21 mouse cellular contexts compared by ENCODE assay signal in the genomic region with DNA sequence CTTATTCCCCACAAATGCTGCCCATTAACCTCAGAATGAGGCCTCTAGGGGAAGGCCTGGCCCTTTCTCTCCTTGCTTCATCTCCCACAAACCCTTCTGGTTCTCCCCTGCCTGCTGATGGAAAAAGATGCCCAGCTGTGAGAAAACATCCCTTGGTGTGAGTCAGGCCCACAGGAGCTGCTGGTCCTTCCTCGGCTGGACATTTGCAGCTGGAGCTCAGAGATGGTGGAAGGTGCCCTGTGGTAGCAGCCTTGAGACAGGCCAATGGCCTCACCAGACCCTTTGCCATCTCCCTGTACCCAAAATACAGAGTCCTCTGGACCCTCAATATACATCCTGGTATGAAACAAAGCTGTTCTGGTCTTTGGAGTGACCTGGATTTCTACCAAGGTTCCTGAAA. TPM values are rescaled to one million over a fixed set of nuclear protein-coding genes. Genes with fewer than 3 reads are reported as not detected.
DNase-seq lines count a peak whose midpoint lies in the region; ATAC-seq lines count a peak whose summit lies in the region.
"Had no signal": no experiment of that assay in that cellular context is flagged by ENCODE, and none has a peak within 500 bp of the region (broad histone marks: within the 10 kb centered on the region; RNA-seq: fewer than 3 reads in every experiment).

No protein-coding gene starts in this region.

- H3K4me2 ChIP-seq in heart, embryonic 11.5 days, result no peak overlapping the region
- H3K4me2 ChIP-seq in hindbrain, embryonic 13.5 days, result no peak overlapping the region
- H3K4me2 ChIP-seq in midbrain, embryonic 14.5 days (ENCODE audit: low read length), result no peak overlapping the region
- H3K4me2 ChIP-seq: embryonic facial prominence, embryonic 13.5 days; embryonic facial prominence, embryonic 15.5 days; forebrain, embryonic 13.5 days had no signal

- H3K4me3 ChIP-seq in heart, embryonic 11.5 days (ENCODE audit: low read depth, low read length), result no peak overlapping the region
- H3K4me3 ChIP-seq in hindbrain, embryonic 10.5 days, result no peak overlapping the region
- H3K4me3 ChIP-seq in hindbrain, embryonic 13.5 days, result no peak overlapping the region
- H3K4me3 ChIP-seq in midbrain, embryonic 10.5 days, result no peak overlapping the region
- no peak overlapping the region for H3K4me3 ChIP-seq in midbrain, embryonic 14.5 days (replicated peaks; ENCODE audit: low read depth, low read length)
- H3K4me3 ChIP-seq: embryonic facial prominence, embryonic 13.5 days; embryonic facial prominence, embryonic 15.5 days; erythroblast, embryonic 14.5 days; forebrain, embryonic 13.5 days had no signal

- DNase-seq in heart, adult 11 months, result peak; percentile 79
- no peak for DNase-seq in hindbrain, embryonic 10.5 days (ENCODE audit: low spot score)
- DNase-seq in midbrain, embryonic 10.5 days (ENCODE audit: low spot score), result no peak
- no peak for DNase-seq in midbrain, embryonic 14.5 days
- DNase-seq: adrenal gland, adult 2 months; adrenal gland, postnatal 10 days; adrenal gland, postnatal 25 days; cerebellum, adult 11 months; cerebellum, adult 18-20 months; cerebellum, adult 8-10 months; cerebellum, adult 9-11 months; cerebellum, postnatal 14 days; cerebellum, postnatal 36 days; embryo, embryonic 11 days had no signal

- H3K27ac ChIP-seq in heart, embryonic 11.5 days (ENCODE audit: low read depth, low read length), result no peak overlapping the region
- peak overlapping the region; percentile 69 for H3K27ac ChIP-seq in hindbrain, embryonic 10.5 days
- H3K27ac ChIP-seq in hindbrain, embryonic 13.5 days, result no peak overlapping the region
- peak overlapping the region; percentile 23; the same call in 1 of the 2 replicates for H3K27ac ChIP-seq in midbrain, embryonic 10.5 days (replicated peaks)
- no peak overlapping the region for H3K27ac ChIP-seq in midbrain, embryonic 14.5 days (replicated peaks; ENCODE audit: low read depth, low read length)
- H3K27ac ChIP-seq: embryonic facial prominence, embryonic 13.5 days; embryonic facial prominence, embryonic 15.5 days; forebrain, embryonic 13.5 days had no signal

- H3K36me3 ChIP-seq in heart, embryonic 11.5 days (ENCODE audit: control insufficient read depth, insufficient read depth, low read length), result 0 out of 2 replicates have a peak, but pooled peaks cover 2% of the 10 kb centered on the region
- H3K36me3 ChIP-seq in hindbrain, embryonic 10.5 days, result peaks cover 8% of the 10 kb centered on the region
- H3K36me3 ChIP-seq in hindbrain, embryonic 13.5 days, result peaks cover 45% of the 10 kb centered on the region
- H3K36me3 ChIP-seq in midbrain, embryonic 10.5 days, result 0 out of 2 replicates have a peak, but pooled peaks cover 8% of the 10 kb centered on the region
- H3K36me3 ChIP-seq in midbrain, embryonic 14.5 days (ENCODE audit: control insufficient read depth, insufficient read depth, low read length), result peaks cover 30% of the 10 kb centered on the region

- WGBS in heart, embryonic 11.5 days (ENCODE audit: insufficient replicate concordance), result 58% methylated on average over 1 of the region's 1 CpGs
- 72% methylated on average over 1 of the region's 1 CpGs for WGBS in hindbrain, embryonic 10.5 days
- WGBS in hindbrain, embryonic 13.5 days, result 53% methylated on average over 1 of the region's 1 CpGs
- WGBS in midbrain, embryonic 10.5 days, result 73% methylated on average over 1 of the region's 1 CpGs
- WGBS in midbrain, embryonic 14.5 days, result 84% methylated on average over 1 of the region's 1 CpGs

- no peak for ATAC-seq in heart, embryonic 11.5 days (replicated peaks; ENCODE audit: insufficient number of reproducible peaks, low FRiP score, low TSS enrichment)
- ATAC-seq in hindbrain, embryonic 13.5 days (ENCODE audit: low FRiP score), result no peak
- ATAC-seq in midbrain, embryonic 14.5 days (ENCODE audit: low FRiP score, low TSS enrichment), result no peak
- ATAC-seq: forebrain, embryonic 13.5 days; forebrain, embryonic 16.5 days had no signal

- no peak overlapping the region for H3K9ac ChIP-seq in heart, embryonic 11.5 days (ENCODE audit: low read depth, low read length)
- no peak overlapping the region for H3K9ac ChIP-seq in hindbrain, embryonic 13.5 days
- H3K9ac ChIP-seq in midbrain, embryonic 14.5 days (replicated peaks; ENCODE audit: low read length), result no peak overlapping the region
- H3K9ac ChIP-seq: embryonic facial prominence, embryonic 13.5 days; embryonic facial prominence, embryonic 15.5 days; forebrain, embryonic 13.5 days had no signal

- H3K4me1 ChIP-seq in heart, embryonic 11.5 days (ENCODE audit: control insufficient read depth, insufficient read depth, low read length), result no peaks in the 10 kb centered on the region
- H3K4me1 ChIP-seq in hindbrain, embryonic 10.5 days (replicated peaks), result peaks cover 13% of the 10 kb centered on the region
- no peaks in the 10 kb centered on the region for H3K4me1 ChIP-seq in hindbrain, embryonic 13.5 days (replicated peaks)
- H3K4me1 ChIP-seq in midbrain, embryonic 10.5 days, result 0 out of 2 replicates have a peak, but pooled peaks cover 6% of the 10 kb centered on the region
- H3K4me1 ChIP-seq in midbrain, embryonic 14.5 days (ENCODE audit: control insufficient read depth, insufficient read depth, low read length), result no peaks in the 10 kb centered on the region
- H3K4me1 ChIP-seq: embryonic facial prominence, embryonic 13.5 days; embryonic facial prominence, embryonic 15.5 days; forebrain, embryonic 13.5 days had no signal

- H3K9me3 ChIP-seq in heart, embryonic 11.5 days (replicated peaks; ENCODE audit: control insufficient read depth, low read length), result no peaks in the 10 kb centered on the region
- no peaks in the 10 kb centered on the region for H3K9me3 ChIP-seq in hindbrain, embryonic 10.5 days
- H3K9me3 ChIP-seq in hindbrain, embryonic 13.5 days, result no peaks in the 10 kb centered on the region
- no peaks in the 10 kb centered on the region for H3K9me3 ChIP-seq in midbrain, embryonic 10.5 days (replicated peaks)
- H3K9me3 ChIP-seq in midbrain, embryonic 14.5 days (ENCODE audit: control insufficient read depth, low read length), result no peaks in the 10 kb centered on the region
- H3K9me3 ChIP-seq: embryonic facial prominence, embryonic 13.5 days; embryonic facial prominence, embryonic 15.5 days; forebrain, embryonic 13.5 days had no signal

- H3K27me3 ChIP-seq in heart, embryonic 11.5 days (ENCODE audit: control insufficient read depth, insufficient read depth, low read length), result no peaks in the 10 kb centered on the region
- H3K27me3 ChIP-seq in hindbrain, embryonic 10.5 days (ENCODE audit: insufficient read depth, poor library complexity, severe bottlenecking), result no peaks in the 10 kb centered on the region
- H3K27me3 ChIP-seq in hindbrain, embryonic 13.5 days, result no peaks in the 10 kb centered on the region
- no peaks in the 10 kb centered on the region for H3K27me3 ChIP-seq in midbrain, embryonic 10.5 days (ENCODE audit: low read depth, poor library complexity, severe bottlenecking)
- H3K27me3 ChIP-seq in midbrain, embryonic 14.5 days (ENCODE audit: control insufficient read depth, insufficient read depth, low read length), result no peaks in the 10 kb centered on the region
- H3K27me3 ChIP-seq: embryonic facial prominence, embryonic 13.5 days; embryonic facial prominence, embryonic 15.5 days; forebrain, embryonic 13.5 days had no signal

RNA-seq across cellular contexts. Expression of a gene that starts 22.9 kb away (rescaled TPM):
- 1.3 and 1.7 TPM in 2 replicates for polyA plus RNA-seq in heart, embryonic 11.5 days (2014; fragmentation: Nextera tagmentation; extraction: Ambion mirVana)
- 21.1 and 26.2 TPM in 2 replicates for polyA plus RNA-seq in hindbrain, embryonic 10.5 days (2016; fragmentation: Nextera tagmentation; extraction: Ambion mirVana)
- polyA plus RNA-seq in hindbrain, embryonic 13.5 days (2015; fragmentation: Nextera tagmentation; extraction: Ambion mirVana), result 55.5 and 62.8 TPM in 2 replicates
- polyA plus RNA-seq in midbrain, embryonic 10.5 days (2016; fragmentation: Nextera tagmentation; extraction: Ambion mirVana), result 2.4 and 2.7 TPM in 2 replicates
- 21.9 and 29.5 TPM in 2 replicates for polyA plus RNA-seq in midbrain, embryonic 14.5 days (2014; fragmentation: Nextera tagmentation; extraction: Ambion mirVana)
- polyA plus RNA-seq: erythroblast, embryonic 14.5 days had no signal

Comparison
In these comparisons a context has a peak if more than half of its experiments do, and no peak if none do; other contexts are left out.
1. H3K27ac ChIP-seq: peak in hindbrain, embryonic 10.5 days (single experiment) and midbrain, embryonic 10.5 days (single experiment); none in heart, embryonic 11.5 days (single experiment), hindbrain, embryonic 13.5 days (single experiment) and midbrain, embryonic 14.5 days (single experiment).